Mouse (Mus musculus) MEL (cell line): Measurements from ENCODE around the gene Ddn. TPM values are rescaled to one million over a fixed set of nuclear protein-coding genes. Genes with fewer than 3 reads are reported as not detected.

ENCODE experiments used
- DNase-seq: peaks from one replicate; pipeline ENCODE4 v3.0.0; 2011; ENCODE audit warnings: low read depth, low spot score
- H3K27ac ChIP-seq: 2 replicates; pipeline ENCODE4 v1.5.1; 2012; ENCODE audit warnings: low read depth, mild to moderate bottlenecking, control low read depth, low read length, moderate library complexity; ENCODE audit not compliant: control insufficient read depth
- H3K27me3 ChIP-seq, 2 experiments: fragments of 150-350 bp in 1 of 2; sonication (generic) in 1 of 2; 2 replicates each; pipeline ENCODE4 v1.6.1; 2012; ENCODE audit warnings: low read length in 2 of 2, mild to moderate bottlenecking in 2 of 2, improper control_type of control experiment in 1 of 2, moderate library complexity in 1 of 2; ENCODE audit not compliant: insufficient read depth in 2 of 2, control insufficient read depth in 1 of 2
- H3K36me3 ChIP-seq, 2 experiments: 2 replicates each; pipeline ENCODE4 v1.6.1; 2012 to 2014; ENCODE audit warnings: low read length in 2 of 2, improper control_type of control experiment in 1 of 2, inconsistent platforms in 1 of 2, mild to moderate bottlenecking in 1 of 2; ENCODE audit not compliant: insufficient read depth in 2 of 2, control insufficient read depth in 1 of 2
- H3K4me1 ChIP-seq, 2 experiments: fragments of 150-350 bp in 1 of 2; sonication (generic) in 1 of 2; 2 replicates each; pipeline ENCODE4 v1.6.1; 2012; ENCODE audit warnings: low read length in 2 of 2, improper control_type of control experiment in 1 of 2, mild to moderate bottlenecking in 1 of 2; ENCODE audit not compliant: insufficient read depth in 2 of 2, control insufficient read depth in 1 of 2
- H3K4me3 ChIP-seq, 2 experiments: fragments of 150-350 bp in 1 of 2; sonication (generic) in 1 of 2; 2 replicates each; pipeline ENCODE4 v1.5.1; 2012; ENCODE audit warnings: low read depth in 2 of 2, low read length in 2 of 2, mild to moderate bottlenecking in 2 of 2, moderate library complexity in 2 of 2, control low read depth in 1 of 2, improper control_type of control experiment in 1 of 2; ENCODE audit not compliant: control insufficient read depth in 1 of 2, insufficient read depth in 1 of 2
- H3K79me2 ChIP-seq: 2 replicates; pipeline ENCODE4 v1.6.1; 2012; ENCODE audit warnings: mild to moderate bottlenecking, low read length, moderate library complexity; ENCODE audit not compliant: control insufficient read depth, poor library complexity, insufficient read depth
- H3K9ac ChIP-seq: 2 replicates; pipeline ENCODE4 v1.6.1; 2012; ENCODE audit warnings: low read depth, mild to moderate bottlenecking, control low read depth, low read length, moderate library complexity; ENCODE audit not compliant: control insufficient read depth, poor library complexity, severe bottlenecking
- H3K9me3 ChIP-seq: fragments of 150-350 bp; sonication (generic); replicated peaks from 2 replicates; pipeline ENCODE4 v1.6.1; 2012; ENCODE audit warnings: mild to moderate bottlenecking, low read length, improper control_type of control experiment, moderate library complexity; ENCODE audit not compliant: insufficient read depth
- CHD2 ChIP-seq: IDR thresholded peaks from 2 replicates; pipeline ENCODE4 v1.6.1; 2011; ENCODE audit warnings: low read length, improper control_type of control experiment
- ELF1 ChIP-seq: IDR thresholded peaks from 2 replicates; pipeline ENCODE4 v1.6.1; 2014; ENCODE audit warnings: low read depth, mild to moderate bottlenecking, inconsistent platforms, low read length, improper control_type of control experiment, moderate library complexity
- EP300 ChIP-seq, 2 experiments: IDR thresholded peaks; 2 replicates each; pipeline ENCODE4 v1.6.1; 2011; ENCODE audit warnings: improper control_type of control experiment in 2 of 2, low read length in 2 of 2, low read depth in 1 of 2, mild to moderate bottlenecking in 1 of 2
- GABPA ChIP-seq: IDR thresholded peaks from 2 replicates; pipeline ENCODE4 v1.6.1; 2012; ENCODE audit warnings: low read depth, mild to moderate bottlenecking, inconsistent platforms, low read length, improper control_type of control experiment, moderate library complexity
- HCFC1 ChIP-seq: IDR thresholded peaks from 2 replicates; pipeline ENCODE4 v1.6.1; 2012; ENCODE audit warnings: low read depth, mild to moderate bottlenecking, inconsistent platforms, low read length, improper control_type of control experiment, moderate library complexity
- MEF2A ChIP-seq: IDR thresholded peaks from 2 replicates; pipeline ENCODE4 v1.6.1; 2014; ENCODE audit warnings: low read depth, mild to moderate bottlenecking, inconsistent platforms, low read length, improper control_type of control experiment; ENCODE audit not compliant: poor library complexity, insufficient replicate concordance, severe bottlenecking; ENCODE audit errors: extremely low read depth
- TCF12 ChIP-seq: IDR thresholded peaks from 2 replicates; pipeline ENCODE4 v1.6.1; 2014; ENCODE audit warnings: low read depth, mild to moderate bottlenecking, inconsistent platforms, low read length, improper control_type of control experiment, moderate library complexity
- UBTF ChIP-seq: IDR thresholded peaks from 2 replicates; pipeline ENCODE4 v1.6.1; 2012; ENCODE audit warnings: low read depth, mild to moderate bottlenecking, inconsistent platforms, low read length, improper control_type of control experiment, moderate library complexity, borderline replicate concordance; ENCODE audit not compliant: insufficient read depth
- USF1 ChIP-seq: IDR thresholded peaks from 2 replicates; pipeline ENCODE4 v1.6.1; 2014; ENCODE audit warnings: low read depth, mild to moderate bottlenecking, inconsistent platforms, low read length, improper control_type of control experiment, moderate library complexity
- ZC3H11A ChIP-seq: IDR thresholded peaks from 2 replicates; pipeline ENCODE4 v1.6.1; 2012; ENCODE audit warnings: low read depth, mild to moderate bottlenecking, inconsistent platforms, low read length, improper control_type of control experiment
- ZKSCAN1 ChIP-seq: IDR thresholded peaks from 2 replicates; pipeline ENCODE4 v1.6.1; 2012; ENCODE audit warnings: low read depth, mild to moderate bottlenecking, inconsistent platforms, low read length, improper control_type of control experiment, moderate library complexity
- polyA plus RNA-seq, 2 experiments: library from polyadenylated mRNA; stranded (reverse) in 1 of 2; unstranded in 1 of 2; fragments of >175 nt in 1 of 2; fragments of >200 nt in 1 of 2; gene quantifications; 2 replicates each; pipeline versions ENCODE4 v1.2.1 to v1.2.4; 2012; ENCODE audit warnings: low replicate concordance in 2 of 2, low read depth in 1 of 2; ENCODE audit not compliant: insufficient read length in 2 of 2, insufficient read depth in 1 of 2, missing spikeins in 1 of 2
- total RNA-seq: library from RNA; depleted of rRNA; stranded (reverse); fragments of 300-350 nt; gene quantifications from 2 replicates; pipeline ENCODE4 v1.2.3, GENCODE M21; 2012

The Ddn gene
- total and polyA plus RNA-seq, 3 experiments, result 4.0 to 4.2 TPM; not detected in 1

- no peak for DNase-seq
- H3K27ac ChIP-seq, result no peak overlapping the region
- H3K79me2 ChIP-seq, result no peaks in the 10 kb centered on the region
- H3K9me3 ChIP-seq, result no peaks in the 10 kb centered on the region
- H3K36me3 ChIP-seq, result peaks cover 0 to 30% of the 10 kb centered on the region in 2 experiments; a peak in 2 of 4 replicates
- TF ChIP-seq ELF1, result no peak
- no peak for TF ChIP-seq MEF2A
- no peaks in the 10 kb centered on the region for H3K27me3 ChIP-seq
- no peaks in the 10 kb centered on the region for H3K4me1 ChIP-seq
- H3K4me3 ChIP-seq, result no peak overlapping the region
- H3K9ac ChIP-seq, result no peak overlapping the region
These were observed 34.4 kb upstream of the Ddn start for GRCm38 (mm10) chr15:98843595-98844223.

- H3K79me2 ChIP-seq, result no peaks in the 10 kb centered on the region
- H3K9ac ChIP-seq, result no peak overlapping the region
- TF ChIP-seq ZKSCAN1 (no peak), TCF12 (no peak), USF1 (no peak), GABPA (no peak), HCFC1 (no peak), EP300 (IDR thresholded peaks at IDR 0.05; ENCODE audit: low read depth in 1 of 2, low read length in 2 of 2) (no peak), CHD2 (no peak), UBTF (no peak), ZC3H11A (no peak)
- TF ChIP-seq, all 39 proteins: peak for 0
- H3K4me3 ChIP-seq, result no peak overlapping the region
- no peak for DNase-seq
- no peaks in the 10 kb centered on the region for H3K4me1 ChIP-seq
- H3K9me3 ChIP-seq, result no peaks in the 10 kb centered on the region
- H3K27ac ChIP-seq, result no peak overlapping the region
- H3K36me3 ChIP-seq, result peaks cover 0 to 18% of the 10 kb centered on the region in 2 experiments; a peak in 2 of 4 replicates
- H3K27me3 ChIP-seq, result no peaks in the 10 kb centered on the region
These were observed 30.6 kb upstream of the Ddn start for GRCm38 (mm10) chr15:98839671-98840585.
